Mouse (Mus musculus) MEL (cell line): ENCODE data around the gene Zfp933.

ENCODE experiments used
- BHLHE40 ChIP-seq: IDR thresholded peaks from 2 replicates; pipeline ENCODE4 v1.6.1; 2012; ENCODE audit warnings: low read depth, mild to moderate bottlenecking, inconsistent platforms, low read length, improper control_type of control experiment, borderline replicate concordance
- CTCF ChIP-seq, 3 experiments: IDR thresholded peaks in 2 of 3; conservative IDR thresholded peaks in 1 of 3; 2 replicates each; pipeline ENCODE4 v1.5.1; 2011 to 2012; ENCODE audit warnings: low read length in 3 of 3, low read depth in 2 of 3, mild to moderate bottlenecking in 2 of 3, improper control_type of control experiment in 1 of 3, inconsistent platforms in 1 of 3, mixed read lengths in 1 of 3, moderate library complexity in 1 of 3; ENCODE audit not compliant: control insufficient read depth in 1 of 3, insufficient read depth in 1 of 3, poor library complexity in 1 of 3, severe bottlenecking in 1 of 3
- EP300 ChIP-seq, 2 experiments: IDR thresholded peaks; 2 replicates each; pipeline ENCODE4 v1.6.1; 2011; ENCODE audit warnings: improper control_type of control experiment in 2 of 2, low read length in 2 of 2, low read depth in 1 of 2, mild to moderate bottlenecking in 1 of 2
- USF1 ChIP-seq: IDR thresholded peaks from 2 replicates; pipeline ENCODE4 v1.6.1; 2014; ENCODE audit warnings: low read depth, mild to moderate bottlenecking, inconsistent platforms, low read length, improper control_type of control experiment, moderate library complexity

GRCm38 (mm10) chr4:147881792-147882191, 33.6 kb upstream of the Zfp933 start:
- TF ChIP-seq USF1: no peak
- TF ChIP-seq BHLHE40: no peak
- no peak for TF ChIP-seq CTCF (IDR thresholded peaks at IDR 0.05 in 2 of 3, conservative IDR thresholded peaks at IDR 0.05 in 1 of 3; ENCODE audit: control insufficient read depth in 1 of 3, insufficient read depth in 1 of 3, low read depth in 2 of 3, low read length in 3 of 3, poor library complexity in 1 of 3, severe bottlenecking in 1 of 3)
- no peak for TF ChIP-seq EP300 (IDR thresholded peaks at IDR 0.05; ENCODE audit: low read depth in 1 of 2, low read length in 2 of 2)
